Mouse (Mus musculus): Measurements from ENCODE around the gene Fam114a1. TPM values are rescaled to one million over a fixed set of nuclear protein-coding genes. Genes with fewer than 3 reads are reported as not detected.

Gene Fam114a1
- polyA plus RNA-seq, 1 experiment from 2014 or later, result 11.7 TPM

GRCm38 (mm10) chr5:64968961-64969860, 660 bp upstream of the Fam114a1 start:
- H3K36me3 ChIP-seq (replicated peaks), result no peaks in the 10 kb centered on the region
- H3K27me3 ChIP-seq (ENCODE audit: poor library complexity, severe bottlenecking), result peaks cover 15% of the 10 kb centered on the region; the same call in 1 of the 2 replicates
- H3K27ac ChIP-seq, result peak overlapping the region; percentile 88
- H3K4me1 ChIP-seq, result peaks cover 34% of the 10 kb centered on the region
- peak; percentile 34 for DNase-seq (ENCODE audit: extremely low spot score, low spot score)
- no peaks in the 10 kb centered on the region for H3K9me3 ChIP-seq
- peak overlapping the region; percentile 75 for H3K4me3 ChIP-seq
- 3% methylated on average over 14 of the region's 14 CpGs for WGBS

DNA sequence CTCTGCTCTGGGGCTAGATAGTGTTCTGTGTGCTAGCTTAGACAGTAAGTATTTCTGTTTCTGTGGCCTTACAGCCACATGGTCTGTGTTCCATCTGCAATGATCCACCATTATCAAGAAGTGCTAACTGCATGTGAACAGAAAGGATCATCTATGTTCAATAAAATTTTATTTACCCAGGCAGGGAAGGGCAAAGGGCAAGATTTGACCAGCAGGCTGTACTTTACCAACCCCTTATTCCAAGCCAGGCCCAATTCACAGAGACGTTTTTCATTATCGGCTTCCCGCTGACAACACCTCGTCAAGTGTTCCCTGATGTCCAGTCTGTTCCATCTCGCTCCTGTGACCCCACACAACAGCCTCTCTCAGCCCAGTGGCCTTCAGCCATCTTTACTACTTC, 5.2 kb downstream of the Fam114a1 start:
- Histone ChIP-seq H3K27me3 (ENCODE audit: poor library complexity, severe bottlenecking) (peaks cover 15% of the 10 kb centered on the region; the same call in 1 of the 2 replicates), H3K4me3 (no peak overlapping the region), H3K4me1 (peaks cover 12% of the 10 kb centered on the region), H3K9me3 (no peaks in the 10 kb centered on the region), H3K27ac (no peak overlapping the region), H3K36me3 (replicated peaks) (no peaks in the 10 kb centered on the region)
- 82% methylated on average over 5 of the region's 5 CpGs for WGBS
- DNase-seq (ENCODE audit: extremely low spot score, low spot score), result no peak

- H3K27me3 ChIP-seq (ENCODE audit: poor library complexity, severe bottlenecking), result no peaks in the 10 kb centered on the region
- H3K4me1 ChIP-seq, result no peaks in the 10 kb centered on the region
- no peaks in the 10 kb centered on the region for H3K36me3 ChIP-seq (replicated peaks)
- DNase-seq (ENCODE audit: extremely low spot score, low spot score), result no peak
- no peak overlapping the region for H3K27ac ChIP-seq
- no peaks in the 10 kb centered on the region for H3K9me3 ChIP-seq
- 82% methylated on average over 8 of the region's 8 CpGs for WGBS
- H3K4me3 ChIP-seq, result no peak overlapping the region
These were observed 7.3 kb downstream of the Fam114a1 start for GRCm38 (mm10) chr5:64977128-64977527.

GRCm38 (mm10) chr5:64985971-64986370, 16.1 kb downstream of the Fam114a1 start:
- H3K4me1 ChIP-seq, result no peaks in the 10 kb centered on the region
- 84% methylated on average over 7 of the region's 7 CpGs for WGBS

DNA sequence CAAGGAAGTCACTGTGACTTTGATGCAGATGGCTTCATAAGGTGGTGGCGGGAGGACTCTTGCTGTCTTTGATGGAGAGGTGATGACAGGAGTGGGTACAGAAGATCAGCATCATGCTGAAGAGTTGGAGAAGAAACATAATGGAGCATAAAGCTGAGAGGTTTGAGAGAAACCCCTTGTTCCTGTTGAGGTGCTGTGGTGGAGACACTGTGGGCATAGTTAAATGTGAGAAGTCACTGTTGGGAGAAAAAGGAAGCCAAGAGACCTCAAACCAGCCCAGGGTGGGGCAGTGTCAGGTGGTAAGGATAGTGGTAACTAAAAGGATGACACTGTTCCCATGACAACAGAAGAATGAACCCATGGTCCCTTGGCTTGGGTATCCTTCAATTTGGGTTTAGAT, 20.1 kb downstream of the Fam114a1 start:
- no peak overlapping the region for H3K4me3 ChIP-seq
- no peak for DNase-seq (ENCODE audit: extremely low spot score, low spot score)
- H3K36me3 ChIP-seq (replicated peaks), result no peaks in the 10 kb centered on the region
- no peaks in the 10 kb centered on the region for H3K27me3 ChIP-seq (ENCODE audit: poor library complexity, severe bottlenecking)
- no peaks in the 10 kb centered on the region for H3K9me3 ChIP-seq
- H3K27ac ChIP-seq, result no peak overlapping the region
- WGBS, result 88% methylated on average over 1 of the region's 1 CpGs
- no peaks in the 10 kb centered on the region for H3K4me1 ChIP-seq

More at GRCm38 (mm10) chr5:64985971-64986370, 16.1 kb downstream of the Fam114a1 start:
- Histone ChIP-seq H3K27ac (no peak overlapping the region), H3K27me3 (ENCODE audit: poor library complexity, severe bottlenecking) (no peaks in the 10 kb centered on the region), H3K36me3 (replicated peaks) (no peaks in the 10 kb centered on the region), H3K4me3 (no peak overlapping the region), H3K9me3 (no peaks in the 10 kb centered on the region)
- DNase-seq (ENCODE audit: extremely low spot score, low spot score), result no peak

DNA sequence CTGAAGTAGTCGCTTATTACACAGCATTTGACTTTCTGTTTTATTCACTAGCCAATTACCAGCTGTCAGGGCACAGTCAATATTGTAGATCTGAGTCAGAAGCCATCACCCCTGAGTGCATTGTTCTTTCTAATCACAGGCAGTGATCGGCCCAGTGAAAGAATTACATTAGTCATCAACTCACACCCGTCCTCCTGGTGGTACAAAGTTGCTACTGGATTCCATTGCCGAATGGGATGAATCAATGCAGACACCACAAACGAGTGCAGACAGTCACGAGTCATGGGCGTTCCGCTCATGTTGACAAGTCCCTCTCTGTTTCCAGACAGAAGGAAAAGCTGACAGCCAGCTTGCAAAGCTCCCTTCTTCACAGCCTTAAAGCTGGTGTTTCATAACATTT, 22.7 kb downstream of the Fam114a1 start:
- H3K4me3 ChIP-seq, result no peak overlapping the region
- H3K27ac ChIP-seq, result no peak overlapping the region
- H3K36me3 ChIP-seq (replicated peaks), result 0 out of 2 replicates have a peak, but pooled peaks cover 1% of the 10 kb centered on the region
- 73% methylated on average over 8 of the region's 8 CpGs for WGBS
- DNase-seq (ENCODE audit: extremely low spot score, low spot score), result no peak
- no peaks in the 10 kb centered on the region for H3K27me3 ChIP-seq (ENCODE audit: poor library complexity, severe bottlenecking)
- no peaks in the 10 kb centered on the region for H3K4me1 ChIP-seq
- no peaks in the 10 kb centered on the region for H3K9me3 ChIP-seq

DNA sequence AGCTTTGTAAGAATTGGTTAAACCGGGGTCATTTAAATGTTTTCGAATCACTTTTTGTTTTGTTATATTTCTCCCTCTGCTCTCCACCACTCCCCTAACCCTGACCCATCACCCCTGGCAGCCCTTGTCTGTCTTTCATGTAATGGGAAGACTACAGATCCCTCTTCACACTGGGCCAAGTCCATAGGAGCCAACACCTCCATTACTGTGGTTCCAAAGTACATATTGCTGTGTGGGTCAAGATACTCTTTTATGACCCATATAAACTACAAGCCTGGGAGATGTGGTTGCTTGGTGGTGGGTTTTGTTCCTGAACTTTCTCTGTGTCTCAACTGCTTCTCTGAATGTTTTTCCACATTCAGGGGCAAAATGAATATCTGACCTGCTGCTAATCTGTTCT, 25.5 kb downstream of the Fam114a1 start:
- no peak for DNase-seq (ENCODE audit: extremely low spot score, low spot score)
- Histone ChIP-seq H3K27ac (no peak overlapping the region), H3K27me3 (ENCODE audit: poor library complexity, severe bottlenecking) (no peaks in the 10 kb centered on the region), H3K9me3 (no peaks in the 10 kb centered on the region), H3K4me1 (no peaks in the 10 kb centered on the region), H3K4me3 (no peak overlapping the region), H3K36me3 (replicated peaks) (peaks cover 3% of the 10 kb centered on the region; the same call in 1 of the 2 replicates)
- WGBS, result 96% methylated on average over 2 of the region's 2 CpGs

GRCm38 (mm10) chr5:65002940-65003824, 33.3 kb downstream of the Fam114a1 start:
- 58% methylated on average over 10 of the region's 10 CpGs for WGBS
- no peak for DNase-seq (ENCODE audit: extremely low spot score, low spot score)
- Histone ChIP-seq H3K4me1 (peaks cover 22% of the 10 kb centered on the region), H3K36me3 (replicated peaks) (no peaks in the 10 kb centered on the region; the same call in 1 of the 2 replicates), H3K4me3 (no peak overlapping the region), H3K27ac (peak overlapping the region; percentile 71), H3K27me3 (ENCODE audit: poor library complexity, severe bottlenecking) (no peaks in the 10 kb centered on the region), H3K9me3 (no peaks in the 10 kb centered on the region)

DNA sequence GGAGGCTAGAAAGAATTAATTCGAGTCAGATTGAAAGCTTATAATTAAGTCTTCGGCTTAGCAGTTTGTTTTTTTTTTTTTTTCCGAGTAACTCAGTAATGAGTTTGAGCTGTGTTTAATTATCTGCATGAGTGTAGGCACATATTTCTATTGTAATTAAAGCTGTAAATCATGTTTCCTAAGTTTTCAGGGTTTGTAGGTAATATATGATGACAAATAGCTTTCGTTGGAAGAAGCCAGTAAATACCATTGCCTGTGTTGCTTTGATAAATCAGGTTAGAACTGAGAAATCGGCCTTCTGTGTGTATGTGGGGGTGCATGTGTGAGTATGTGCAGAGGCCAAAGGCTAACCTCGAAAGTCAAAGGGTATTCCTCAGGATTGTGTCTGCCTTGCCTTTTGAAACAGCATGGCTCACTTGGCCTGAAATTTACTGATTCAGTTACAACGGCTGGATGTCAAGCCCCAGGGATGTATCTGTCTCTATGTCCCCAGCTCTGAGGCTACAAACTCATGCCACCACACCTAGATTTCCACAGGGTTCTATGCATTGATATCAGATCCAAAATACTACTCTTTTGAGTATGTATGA, 34.2 kb downstream of the Fam114a1 start:
- peaks cover 22% of the 10 kb centered on the region for H3K4me1 ChIP-seq
- H3K27ac ChIP-seq, result peak overlapping the region; percentile 44; the same call in 1 of the 2 replicates
- no peak for DNase-seq (ENCODE audit: extremely low spot score, low spot score)
- no peaks in the 10 kb centered on the region for H3K9me3 ChIP-seq
- no peaks in the 10 kb centered on the region for H3K27me3 ChIP-seq (ENCODE audit: poor library complexity, severe bottlenecking)
- H3K4me3 ChIP-seq, result no peak overlapping the region
- WGBS, result 53% methylated on average over 7 of the region's 7 CpGs
- no peaks in the 10 kb centered on the region for H3K36me3 ChIP-seq (replicated peaks)

GRCm38 (mm10) chr5:65005251-65005650, 35.4 kb downstream of the Fam114a1 start:
- peaks cover 10% of the 10 kb centered on the region for H3K36me3 ChIP-seq (replicated peaks)
- peaks cover 22% of the 10 kb centered on the region for H3K4me1 ChIP-seq
- no peak overlapping the region for H3K27ac ChIP-seq
- H3K9me3 ChIP-seq, result no peaks in the 10 kb centered on the region
- no peaks in the 10 kb centered on the region for H3K27me3 ChIP-seq (ENCODE audit: poor library complexity, severe bottlenecking)
- 93% methylated on average over 4 of the region's 4 CpGs for WGBS
- no peak overlapping the region for H3K4me3 ChIP-seq
- no peak for DNase-seq (ENCODE audit: extremely low spot score, low spot score)

DNA sequence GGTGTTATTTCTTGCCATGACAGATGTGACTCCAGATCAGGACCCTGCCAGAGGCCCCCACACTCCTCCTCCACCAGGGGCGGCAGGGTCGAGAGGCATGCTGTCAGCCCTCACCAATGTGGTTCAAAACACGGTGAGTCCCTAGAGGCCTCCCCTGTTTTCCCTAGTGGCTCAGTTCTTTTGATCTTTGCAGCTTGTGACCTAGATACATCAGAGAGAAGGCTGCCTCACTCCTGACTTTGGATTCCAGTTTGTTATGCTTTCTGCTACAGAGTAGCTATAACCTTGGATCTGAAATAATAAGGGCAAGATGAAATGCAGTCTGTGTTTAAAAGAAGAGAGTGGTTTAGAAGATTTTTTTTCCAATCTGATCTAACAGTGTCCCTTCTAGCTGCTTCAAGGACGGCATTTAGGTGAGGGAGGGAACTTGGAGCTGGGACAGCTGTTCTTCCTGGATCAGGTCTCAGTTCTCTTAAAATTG, 36.2 kb downstream of the Fam114a1 start:
- Histone ChIP-seq H3K4me3 (no peak overlapping the region), H3K27ac (peak overlapping the region; percentile 25; the same call in 1 of the 2 replicates), H3K36me3 (replicated peaks) (peaks cover 13% of the 10 kb centered on the region), H3K9me3 (no peaks in the 10 kb centered on the region), H3K4me1 (peaks cover 22% of the 10 kb centered on the region), H3K27me3 (ENCODE audit: poor library complexity, severe bottlenecking) (no peaks in the 10 kb centered on the region)
- 59% methylated on average over 4 of the region's 4 CpGs for WGBS
- DNase-seq (ENCODE audit: extremely low spot score, low spot score), result no peak

- Histone ChIP-seq H3K4me3 (no peak overlapping the region), H3K36me3 (replicated peaks) (peaks cover 13% of the 10 kb centered on the region), H3K9me3 (no peaks in the 10 kb centered on the region), H3K4me1 (peaks cover 5% of the 10 kb centered on the region; the same call in 1 of the 2 replicates), H3K27ac (no peak overlapping the region), H3K27me3 (ENCODE audit: poor library complexity, severe bottlenecking) (no peaks in the 10 kb centered on the region)
- no peak for DNase-seq (ENCODE audit: extremely low spot score, low spot score)
- WGBS, result 87% methylated on average over 7 of the region's 7 CpGs
These were observed 42.2 kb downstream of the Fam114a1 start for GRCm38 (mm10) chr5:65011901-65012573.

Data from forebrain, embryonic 10.5 days (tissue).